Mouse (Mus musculus): Measurements from ENCODE around the gene Eya4.

The Eya4 gene

DNA sequence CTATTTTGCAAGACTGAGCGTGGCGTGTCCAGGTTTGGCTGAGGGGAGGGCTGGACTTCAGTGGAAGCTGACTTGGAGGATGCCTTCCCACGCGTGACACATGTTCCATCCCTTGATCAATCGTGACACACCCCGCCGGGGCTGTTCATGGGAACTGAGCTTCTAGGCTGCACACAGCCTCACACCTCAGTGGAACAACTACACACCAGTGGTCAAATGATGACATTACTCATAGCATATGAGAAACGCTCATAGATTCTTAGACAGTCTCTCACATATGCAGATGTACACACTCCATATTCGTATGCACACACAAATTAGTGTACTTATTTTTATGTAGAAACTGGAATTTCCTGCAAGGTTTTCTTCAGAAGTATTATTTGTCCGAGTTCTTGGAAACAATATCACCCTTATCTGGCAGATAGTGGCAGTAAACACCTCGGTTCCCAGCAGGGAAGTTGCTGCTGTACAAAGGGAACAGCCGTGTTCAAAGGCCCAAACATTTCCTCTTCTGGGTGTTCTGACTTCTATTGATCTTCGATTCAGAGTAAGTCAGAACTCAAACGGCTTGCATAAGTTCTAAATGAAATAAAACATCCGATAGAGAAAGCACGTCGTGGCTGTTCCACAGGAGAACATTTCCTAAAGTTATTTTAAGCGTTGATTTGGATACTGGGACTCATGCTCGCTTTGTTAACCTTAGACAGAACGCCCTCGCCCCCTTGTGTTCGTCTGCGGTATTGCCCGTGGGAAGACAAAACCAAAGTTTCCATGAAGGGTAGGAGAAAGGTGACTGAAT lies 269.6 kb downstream of the Eya4 start:
- intact Hi-C loops (cut with DNase I), result loop anchor here (2.0 to 10.0 kb wide), 4 partner anchors 296 to 1046 kb away; no protein-coding TSS in a partner anchor

DNA sequence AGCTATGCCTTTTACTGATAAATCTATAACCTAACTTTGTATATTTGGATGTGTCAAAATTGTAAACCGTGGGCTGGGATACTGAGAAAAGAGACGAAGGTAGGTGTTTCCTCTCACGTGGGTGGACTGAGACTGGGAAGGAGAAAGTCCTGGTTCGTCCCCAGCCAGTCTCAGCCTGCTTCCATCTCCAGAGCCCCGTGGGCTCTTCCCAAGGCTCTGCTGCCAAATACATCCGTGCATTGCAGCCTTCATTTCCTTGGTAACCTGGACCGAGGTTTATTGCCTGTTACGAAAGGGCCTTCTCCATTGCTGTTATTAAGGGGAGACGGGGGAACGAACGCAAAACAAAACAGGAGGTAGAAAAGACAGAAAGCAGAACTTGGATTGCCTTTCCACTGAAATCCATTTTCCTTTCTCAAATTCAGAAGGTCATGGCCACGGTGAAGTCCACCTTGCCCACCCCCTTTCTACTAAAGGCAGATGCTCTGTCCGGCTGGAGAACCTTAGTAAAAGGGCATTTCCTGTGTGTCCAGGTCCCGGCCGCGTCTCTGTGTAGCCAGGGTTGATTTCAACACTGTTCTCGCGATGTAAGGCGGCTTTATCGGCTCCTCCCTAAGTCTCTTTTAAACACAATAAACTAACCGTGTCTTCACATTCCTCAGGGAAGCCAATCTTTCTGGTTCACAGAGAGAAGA lies 273.7 kb downstream of the Eya4 start:
- intact Hi-C loops (cut with DNase I), result no loop called here

DNA sequence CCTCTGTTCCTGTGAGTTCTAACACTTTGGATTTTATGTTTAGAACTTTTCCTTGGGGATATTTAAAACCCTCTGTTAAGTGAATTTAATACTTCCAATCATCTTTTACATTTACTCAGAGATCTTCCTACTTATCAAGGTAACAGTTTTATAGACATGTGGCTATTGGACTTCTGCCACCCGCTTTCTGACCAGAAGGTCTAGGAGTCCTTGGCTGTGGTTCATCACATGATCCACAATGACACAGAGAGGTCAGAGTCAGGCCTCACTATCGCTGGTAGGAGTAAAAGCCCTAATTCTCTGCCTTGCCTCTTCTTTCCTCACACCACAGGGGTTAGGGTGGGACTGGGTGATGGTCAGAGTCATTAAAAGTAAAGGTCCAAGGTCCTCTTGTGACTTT lies 277.2 kb downstream of the Eya4 start:
- intact Hi-C loops (cut with DNase I), result no loop called here

DNA sequence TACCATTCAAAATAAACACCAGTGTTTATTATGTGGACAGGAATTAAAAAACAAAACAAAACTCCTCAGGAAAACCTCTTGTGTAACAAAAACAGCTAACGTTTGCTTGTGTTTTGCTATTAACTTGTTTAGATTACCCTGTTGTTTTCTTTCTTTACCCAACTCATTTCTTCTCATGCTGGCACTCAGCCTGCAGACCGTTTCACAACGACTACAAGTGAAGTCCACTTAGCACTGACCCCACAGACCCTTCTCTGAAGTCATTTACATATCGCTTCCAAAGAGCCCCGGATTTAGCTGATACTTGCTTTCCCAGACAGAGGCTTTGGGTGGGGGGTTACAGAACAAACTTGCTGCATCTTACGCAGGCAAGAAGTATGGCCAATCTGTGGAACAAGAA lies 286.9 kb downstream of the Eya4 start:
- intact Hi-C loops (cut with DNase I), result no loop called here

DNA sequence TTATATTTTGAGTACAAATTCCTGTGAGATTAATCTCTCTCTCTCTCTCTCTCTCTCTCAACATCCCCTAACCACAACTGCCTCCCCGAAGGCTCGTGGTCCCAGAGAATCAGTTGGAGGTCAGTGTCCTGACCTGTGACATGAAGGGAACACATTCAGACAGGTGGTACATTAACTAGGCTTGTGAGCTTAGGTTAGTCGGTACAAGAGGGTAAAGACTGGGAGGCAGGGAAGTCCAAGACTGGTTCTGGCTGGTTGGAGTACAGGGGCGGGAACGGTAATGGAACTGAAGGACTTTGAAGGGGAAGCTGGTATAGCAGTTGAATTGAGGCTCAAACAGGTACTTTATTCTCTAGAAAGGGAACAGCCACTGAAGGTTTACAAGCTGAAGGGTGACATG lies 287.9 kb downstream of the Eya4 start:
- intact Hi-C loops (cut with DNase I), result no loop called here

DNA sequence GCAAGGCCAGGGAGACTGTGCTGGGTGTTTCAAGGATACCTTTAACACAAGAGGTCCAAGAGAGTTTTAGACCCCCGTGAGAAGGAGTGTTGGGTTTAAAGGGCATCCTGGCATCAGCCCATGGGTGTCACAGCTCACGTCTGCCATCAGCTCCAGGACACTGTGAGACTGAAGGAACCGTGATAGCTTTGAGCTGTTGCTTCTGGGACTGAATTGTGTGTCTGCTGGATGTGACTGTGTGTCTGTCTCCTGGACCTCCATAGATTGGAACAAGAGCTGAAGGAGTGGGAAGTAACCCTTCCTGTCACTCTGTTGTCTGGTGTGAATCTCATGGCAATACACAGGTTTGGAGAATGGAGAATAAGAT lies 289.9 kb downstream of the Eya4 start:
- intact Hi-C loops (cut with DNase I), result no loop called here

DNA sequence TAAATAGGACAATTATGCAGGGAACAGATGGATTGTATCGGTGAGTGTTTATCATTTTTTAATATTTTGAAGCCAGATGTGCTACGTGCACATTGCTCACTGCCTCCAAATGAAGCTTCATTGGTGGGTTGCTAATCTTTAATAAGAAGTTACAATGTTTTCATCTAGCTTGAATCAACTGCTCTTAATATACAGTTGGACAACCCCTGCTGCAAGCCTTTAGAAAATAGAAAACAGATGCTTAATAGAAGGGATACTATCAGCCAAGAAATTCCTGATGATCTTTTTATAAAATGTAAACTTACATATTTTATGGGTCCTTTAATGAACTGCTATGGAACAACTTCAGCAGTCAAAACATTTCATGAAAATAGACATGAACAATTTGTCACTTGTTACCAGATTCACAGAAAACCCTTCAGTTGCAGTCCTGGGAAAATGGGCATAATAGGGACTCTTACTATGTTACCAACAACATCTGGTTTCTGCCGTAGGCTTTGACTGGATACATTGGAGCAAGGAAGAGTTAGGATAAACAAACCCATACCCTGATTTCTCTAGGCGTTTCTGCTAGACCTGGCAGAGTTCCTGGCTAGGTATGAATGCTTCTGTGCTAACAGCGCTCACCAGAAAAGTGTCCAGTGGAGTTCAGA lies 290.4 kb downstream of the Eya4 start:
- intact Hi-C loops (cut with DNase I), result no loop called here

DNA sequence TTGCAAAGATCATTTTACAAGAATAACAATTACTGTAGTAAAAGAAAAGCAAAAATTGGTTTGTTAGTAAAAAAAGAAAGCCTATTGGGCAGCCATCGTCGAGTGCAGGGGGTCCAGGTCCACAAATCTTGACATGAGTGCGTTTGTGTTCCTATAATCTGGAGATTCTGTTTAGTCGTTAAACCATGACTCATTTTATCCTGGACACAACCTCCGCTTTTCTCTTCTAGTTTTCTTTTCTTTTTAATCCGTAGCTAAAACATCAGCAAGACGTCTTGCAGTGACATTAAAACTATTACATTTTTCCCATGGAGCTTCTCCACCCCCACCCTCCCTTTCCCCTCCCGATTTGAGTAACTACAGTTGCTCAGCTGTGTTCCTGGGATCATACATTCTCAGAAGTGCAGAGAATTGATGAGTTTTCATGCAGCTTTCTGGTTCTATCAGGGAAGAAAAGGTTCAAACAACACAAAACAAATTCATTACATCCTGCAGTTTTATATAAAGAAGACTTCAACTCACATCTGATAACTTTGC lies 297.1 kb downstream of the Eya4 start:
- intact Hi-C loops (cut with DNase I), result no loop called here

Data from adrenal gland (tissue).